Mouse (Mus musculus): ENCODE measurements around the gene Mrtfa. TPM values are rescaled to one million over a fixed set of nuclear protein-coding genes. Genes with fewer than 3 reads are reported as not detected.
A peak's percentile ranks its signal among the peaks of the same experiment; 100 is the strongest.

Gene Mrtfa
- 21.6 and 32.0 TPM in 2 replicates for polyA plus RNA-seq (2015; fragmentation: Nextera tagmentation; extraction: Ambion mirVana)

- Histone ChIP-seq H3K9me3 (no peaks in the 10 kb centered on the region), H3K36me3 (peaks cover 11% of the 10 kb centered on the region; the same call in 1 of the 2 replicates), H3K4me1 (replicated peaks) (peaks cover 20% of the 10 kb centered on the region), H3K4me3 (replicated peaks) (peak within 1 kb of the TSS; percentile 96), H3K27ac (peak within 1 kb of the TSS; percentile 83), H3K27me3 (no peaks in the 10 kb centered on the region), H3K4me2 (replicated peaks) (peak within 1 kb of the TSS; percentile 68), H3K9ac (replicated peaks) (peak within 1 kb of the TSS; percentile 94)
- peak; percentile 99 for ATAC-seq
- WGBS = under 1% methylated on average over 48 of the region's 48 CpGs
Observed at GRCm38 (mm10) chr15:81190630-81191178, at the start of gene Mrtfa. Mrtfa (minus strand) TSS chr15:81190757.

- Histone ChIP-seq H3K36me3 (no peaks in the 10 kb centered on the region), H3K27ac (no peak overlapping the region), H3K9ac (replicated peaks) (no peak overlapping the region), H3K9me3 (0 out of 2 replicates have a peak, but pooled peaks cover 4% of the 10 kb centered on the region), H3K4me3 (replicated peaks) (no peak overlapping the region), H3K27me3 (0 out of 2 replicates have a peak, but pooled peaks cover 11% of the 10 kb centered on the region), H3K4me1 (replicated peaks) (peaks cover 16% of the 10 kb centered on the region), H3K4me2 (replicated peaks) (no peak overlapping the region)
- no peak for ATAC-seq
- 70% methylated on average over 13 of the region's 13 CpGs for WGBS
Observed at GRCm38 (mm10) chr15:81239794-81240343, 49.3 kb upstream of the Mrtfa start.

DNA sequence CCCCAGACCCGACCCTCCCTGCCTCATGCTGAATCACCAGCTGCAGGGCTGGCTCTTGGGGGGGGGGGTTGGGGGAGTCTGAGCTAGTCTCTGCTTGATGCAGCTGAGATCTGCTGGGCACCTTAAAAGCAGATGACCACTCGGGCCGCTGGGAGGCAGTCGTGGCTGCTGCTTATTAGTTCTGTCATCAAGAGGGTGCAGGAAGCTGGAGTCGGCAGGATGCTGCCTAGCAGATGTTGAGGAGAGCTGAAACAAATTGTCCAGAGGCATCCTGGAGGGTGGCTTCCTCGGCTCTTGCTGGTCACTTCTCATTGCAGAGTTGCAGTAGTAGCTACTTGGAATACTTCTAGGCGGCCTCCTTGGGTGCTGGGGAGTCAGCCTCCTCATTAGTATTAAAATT is 48.7 kb upstream of the Mrtfa start:
- ATAC-seq = no peak
- H3K4me1 ChIP-seq (replicated peaks) = peaks cover 20% of the 10 kb centered on the region
- H3K4me2 ChIP-seq (replicated peaks) = no peak overlapping the region
- no peak overlapping the region for H3K4me3 ChIP-seq (replicated peaks)
- WGBS = 18% methylated on average over 7 of the region's 7 CpGs
- H3K9me3 ChIP-seq = 0 out of 2 replicates have a peak, but pooled peaks cover under 1% of the 10 kb centered on the region
- H3K27ac ChIP-seq = no peak overlapping the region
- H3K27me3 ChIP-seq = 0 out of 2 replicates have a peak, but pooled peaks cover 11% of the 10 kb centered on the region
- H3K36me3 ChIP-seq = no peaks in the 10 kb centered on the region
- H3K9ac ChIP-seq (replicated peaks) = no peak overlapping the region

GRCm38 (mm10) chr15:81237471-81237870 is 46.9 kb upstream of the Mrtfa start:
- Histone ChIP-seq H3K4me1 (replicated peaks) (peaks cover 20% of the 10 kb centered on the region), H3K27ac (no peak overlapping the region), H3K4me2 (replicated peaks) (no peak overlapping the region), H3K9me3 (no peaks in the 10 kb centered on the region), H3K9ac (replicated peaks) (no peak overlapping the region), H3K27me3 (0 out of 2 replicates have a peak, but pooled peaks cover 11% of the 10 kb centered on the region), H3K4me3 (replicated peaks) (no peak overlapping the region), H3K36me3 (no peaks in the 10 kb centered on the region)
- 92% methylated on average over 18 of the region's 18 CpGs for WGBS
- ATAC-seq = no peak

GRCm38 (mm10) chr15:81236062-81236461 is 45.5 kb upstream of the Mrtfa start:
- no peak overlapping the region for H3K27ac ChIP-seq
- H3K36me3 ChIP-seq = no peaks in the 10 kb centered on the region
- 3% methylated on average over 8 of the region's 8 CpGs for WGBS
- H3K27me3 ChIP-seq = 0 out of 2 replicates have a peak, but pooled peaks cover 11% of the 10 kb centered on the region
- peak overlapping the region; percentile 78 for H3K4me2 ChIP-seq (replicated peaks)
- H3K4me1 ChIP-seq (replicated peaks) = peaks cover 20% of the 10 kb centered on the region
- H3K9me3 ChIP-seq = no peaks in the 10 kb centered on the region
- no peak for ATAC-seq
- H3K9ac ChIP-seq (replicated peaks) = peak overlapping the region; percentile 64
- peak overlapping the region; percentile 52 for H3K4me3 ChIP-seq (replicated peaks)

DNA sequence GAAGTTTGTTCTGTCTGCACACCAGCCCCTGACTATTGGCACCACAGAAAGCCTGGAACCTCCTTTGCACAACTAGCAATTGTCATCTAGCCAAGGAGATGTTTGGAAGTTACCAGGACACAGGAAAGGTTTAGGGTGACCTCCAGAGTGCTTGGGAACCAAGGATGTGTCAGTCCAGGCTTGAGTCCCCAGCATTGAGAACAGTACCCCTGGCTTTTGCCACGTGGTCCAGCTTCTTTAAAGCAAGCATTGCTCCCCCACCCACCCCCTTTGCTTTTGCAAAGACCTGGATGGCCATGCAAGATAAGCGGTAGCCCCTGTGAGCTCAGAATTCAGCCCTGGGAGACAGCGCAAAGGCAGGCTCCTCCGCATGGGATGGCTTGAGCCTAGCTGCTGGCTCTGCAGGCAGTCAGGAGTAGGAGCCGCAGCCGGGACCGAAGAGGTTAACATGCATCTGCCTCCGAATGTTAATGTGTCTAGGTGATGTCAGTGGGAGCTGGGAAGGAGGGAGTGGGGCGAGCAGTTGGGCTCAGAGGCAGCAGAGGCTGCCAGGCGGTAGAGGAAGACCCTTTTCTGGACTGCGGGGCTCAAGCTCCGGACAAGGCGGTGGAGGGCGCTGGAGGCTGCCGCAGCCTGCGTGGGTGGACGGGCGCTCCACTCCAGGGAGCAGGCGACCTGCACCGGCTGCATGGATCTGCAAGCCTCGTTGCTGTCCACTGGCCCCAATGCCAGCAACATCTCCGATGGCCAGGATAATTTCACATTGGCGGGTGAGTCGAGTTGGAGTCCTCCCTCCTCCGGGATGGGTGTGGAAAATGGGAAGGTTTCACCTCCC is 44.7 kb upstream of the Mrtfa start, which contains the start of gene Mchr1:
Gene Mchr1, plus strand, starts transcription at position 414 of the 835 bp plus-strand sequence.
- 0 out of 2 replicates have a peak within 1 kb of the TSS, but pooled peaks have one; percentile 62 for H3K27ac ChIP-seq

DNA sequence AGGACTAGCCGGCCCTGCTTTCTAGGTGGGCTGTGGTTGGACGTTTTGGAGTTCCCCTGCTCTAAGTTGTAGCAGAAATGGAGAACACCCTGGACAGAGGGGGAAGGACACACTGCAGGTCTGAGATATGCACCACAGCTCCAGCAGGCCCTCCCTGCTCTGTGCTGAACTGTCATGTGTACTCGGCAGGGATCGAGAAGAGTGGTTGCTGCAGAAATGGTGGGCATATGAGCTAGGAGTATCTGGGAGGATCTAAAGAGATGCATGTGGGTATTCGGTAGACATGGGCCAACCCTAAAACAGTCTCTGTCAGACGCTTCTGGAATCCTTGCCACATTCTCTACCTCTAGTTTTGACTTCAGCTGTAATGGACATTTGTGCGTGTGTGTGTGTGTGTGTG is 40.8 kb upstream of the Mrtfa start:
- no peak overlapping the region for H3K4me2 ChIP-seq (replicated peaks)
- H3K27ac ChIP-seq = no peak overlapping the region
- H3K4me3 ChIP-seq (replicated peaks) = no peak overlapping the region
- ATAC-seq = no peak
- peaks cover 22% of the 10 kb centered on the region for H3K4me1 ChIP-seq (replicated peaks)
- WGBS = 84% methylated on average over 7 of the region's 7 CpGs
- H3K36me3 ChIP-seq = no peaks in the 10 kb centered on the region
- no peaks in the 10 kb centered on the region for H3K9me3 ChIP-seq
- H3K27me3 ChIP-seq = no peaks in the 10 kb centered on the region
- no peak overlapping the region for H3K9ac ChIP-seq (replicated peaks)

More for the DNA sequence above, 44.7 kb upstream of the Mrtfa start, which contains the start of gene Mchr1:
- ATAC-seq = peak; percentile 92
- 0% methylated on average over 25 of the region's 25 CpGs for WGBS
- Histone ChIP-seq H3K4me3 (replicated peaks) (peak within 1 kb of the TSS; percentile 52), H3K9me3 (no peaks in the 10 kb centered on the region), H3K9ac (replicated peaks) (peak within 1 kb of the TSS; percentile 64), H3K36me3 (no peaks in the 10 kb centered on the region), H3K27me3 (0 out of 2 replicates have a peak, but pooled peaks cover 11% of the 10 kb centered on the region), H3K4me2 (replicated peaks) (peak within 1 kb of the TSS; percentile 78), H3K4me1 (replicated peaks) (peaks cover 20% of the 10 kb centered on the region)

DNA sequence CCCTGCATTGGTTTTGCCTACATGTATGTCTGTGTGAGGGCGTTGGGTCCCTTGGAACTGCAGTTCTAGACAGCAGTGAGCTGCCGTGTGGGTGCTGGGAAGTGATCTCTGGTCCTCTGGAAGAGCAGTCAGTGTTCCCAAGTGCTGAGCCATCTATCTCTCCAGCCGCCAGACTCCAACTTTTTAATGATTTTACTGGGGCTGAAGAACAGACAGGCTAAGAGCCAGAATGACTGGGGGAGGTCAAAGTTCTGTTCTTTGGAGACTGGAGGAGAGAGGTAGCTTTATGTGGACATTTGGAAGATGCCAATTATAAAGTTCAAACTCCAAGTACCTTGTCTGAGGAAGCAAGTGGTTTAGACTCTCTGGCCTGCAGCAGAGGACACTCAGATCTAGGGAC is 39.2 kb upstream of the Mrtfa start:
- Histone ChIP-seq H3K27ac (no peak overlapping the region), H3K9ac (replicated peaks) (no peak overlapping the region), H3K9me3 (no peaks in the 10 kb centered on the region), H3K36me3 (no peaks in the 10 kb centered on the region), H3K27me3 (no peaks in the 10 kb centered on the region), H3K4me3 (replicated peaks) (no peak overlapping the region), H3K4me2 (replicated peaks) (no peak overlapping the region), H3K4me1 (replicated peaks) (peaks cover 8% of the 10 kb centered on the region; the same call in 1 of the 2 replicates)
- ATAC-seq = no peak
- WGBS = 76% methylated on average over 3 of the region's 3 CpGs

GRCm38 (mm10) chr15:81228258-81228657 is 37.7 kb upstream of the Mrtfa start:
- H3K9me3 ChIP-seq = no peaks in the 10 kb centered on the region
- WGBS = 91% methylated on average over 3 of the region's 3 CpGs
- no peak overlapping the region for H3K9ac ChIP-seq (replicated peaks)
- no peak for ATAC-seq
- H3K27ac ChIP-seq = no peak overlapping the region
- H3K36me3 ChIP-seq = no peaks in the 10 kb centered on the region
- H3K27me3 ChIP-seq = no peaks in the 10 kb centered on the region
- peaks cover 4% of the 10 kb centered on the region; the same call in 1 of the 2 replicates for H3K4me1 ChIP-seq (replicated peaks)
- H3K4me2 ChIP-seq (replicated peaks) = no peak overlapping the region
- H3K4me3 ChIP-seq (replicated peaks) = no peak overlapping the region

- no peaks in the 10 kb centered on the region for H3K9me3 ChIP-seq
- H3K36me3 ChIP-seq = no peaks in the 10 kb centered on the region
- ATAC-seq = no peak
- WGBS = 81% methylated on average over 3 of the region's 3 CpGs
- peaks cover 4% of the 10 kb centered on the region; the same call in 1 of the 2 replicates for H3K4me1 ChIP-seq (replicated peaks)
- no peaks in the 10 kb centered on the region for H3K27me3 ChIP-seq
- H3K4me3 ChIP-seq (replicated peaks) = no peak overlapping the region
- no peak overlapping the region for H3K27ac ChIP-seq
- no peak overlapping the region for H3K9ac ChIP-seq (replicated peaks)
- no peak overlapping the region for H3K4me2 ChIP-seq (replicated peaks)
Observed at GRCm38 (mm10) chr15:81227275-81227674, 36.7 kb upstream of the Mrtfa start.

- Histone ChIP-seq H3K4me1 (replicated peaks) (peaks cover 4% of the 10 kb centered on the region; the same call in 1 of the 2 replicates), H3K36me3 (no peaks in the 10 kb centered on the region), H3K27me3 (no peaks in the 10 kb centered on the region), H3K27ac (no peak overlapping the region), H3K4me2 (replicated peaks) (no peak overlapping the region), H3K9me3 (no peaks in the 10 kb centered on the region), H3K4me3 (replicated peaks) (no peak overlapping the region), H3K9ac (replicated peaks) (no peak overlapping the region)
- WGBS = 45% methylated on average over 4 of the region's 4 CpGs
- ATAC-seq = no peak
Observed at GRCm38 (mm10) chr15:81226796-81227195, 36.2 kb upstream of the Mrtfa start.

GRCm38 (mm10) chr15:81225732-81226131 is 35.2 kb upstream of the Mrtfa start:
- H3K27me3 ChIP-seq = no peaks in the 10 kb centered on the region
- H3K9me3 ChIP-seq = no peaks in the 10 kb centered on the region
- H3K4me2 ChIP-seq (replicated peaks) = no peak overlapping the region
- H3K4me1 ChIP-seq (replicated peaks) = peaks cover 4% of the 10 kb centered on the region; the same call in 1 of the 2 replicates
- WGBS = 89% methylated on average over 6 of the region's 6 CpGs
- H3K27ac ChIP-seq = no peak overlapping the region
- ATAC-seq = no peak
- no peak overlapping the region for H3K4me3 ChIP-seq (replicated peaks)
- no peak overlapping the region for H3K9ac ChIP-seq (replicated peaks)
- H3K36me3 ChIP-seq = no peaks in the 10 kb centered on the region

Measured in midbrain, embryonic 13.5 days (tissue).